Mouse (Mus musculus) kidney, postnatal 0 days (tissue): ENCODE measurements around the gene Cul4b. TPM values are rescaled to one million over a fixed set of nuclear protein-coding genes. Genes with fewer than 3 reads are reported as not detected.
"Not testable (repeated sequence)": the region's sequence is repeated elsewhere in the genome, so short reads cannot be mapped to it uniquely, and the experiment has no call there.

Experiments used
- ATAC-seq: fragments of 200-750 bp; cut with Nextera tagmentation; replicated peaks from 2 replicates; pipeline ENCODE4 v1.8.0; 2017; ENCODE audit warnings: low read depth, moderate number of reproducible peaks, moderate TSS enrichment, moderate library complexity; ENCODE audit not compliant: low FRiP score
- DNase-seq: peaks from one replicate; pipeline ENCODE4 v3.0.0-alpha.2; 2016; ENCODE audit warnings: low spot score
- H3K27ac ChIP-seq: fragments of 300-500 bp; sonication (generic); 2 replicates; pipeline ENCODE4 v1.5.1; 2014; ENCODE audit warnings: mild to moderate bottlenecking
- H3K27me3 ChIP-seq: fragments of 300-500 bp; sonication (generic); 2 replicates; pipeline ENCODE4 v1.6.1; 2014; ENCODE audit warnings: low read length, mixed read lengths; ENCODE audit not compliant: insufficient read depth
- H3K36me3 ChIP-seq: fragments of 300-500 bp; sonication (generic); 2 replicates; pipeline ENCODE4 v1.6.1; 2014; ENCODE audit warnings: low read length, mixed read lengths; ENCODE audit not compliant: insufficient read depth
- H3K4me1 ChIP-seq: fragments of 300-500 bp; sonication (generic); replicated peaks from 2 replicates; pipeline ENCODE4 v1.6.1; 2014; ENCODE audit warnings: antibody characterized with exemption, low read length, mixed read lengths; ENCODE audit not compliant: insufficient read depth
- H3K4me2 ChIP-seq: fragments of 300-500 bp; sonication (generic); 2 replicates; pipeline ENCODE4 v1.6.1; 2014; ENCODE audit warnings: mild to moderate bottlenecking, low read length, moderate library complexity, mixed read lengths
- H3K4me3 ChIP-seq: fragments of 300-500 bp; sonication (generic); replicated peaks from 2 replicates; pipeline ENCODE4 v1.5.1; 2014; ENCODE audit warnings: low read depth, low read length
- H3K9ac ChIP-seq: fragments of 300-500 bp; sonication (generic); 2 replicates; pipeline ENCODE4 v1.6.1; 2014; ENCODE audit warnings: low read depth, low read length
- H3K9me3 ChIP-seq: fragments of 300-500 bp; sonication (generic); replicated peaks from 2 replicates; pipeline ENCODE4 v1.6.1; 2016; ENCODE audit warnings: low read length, inconsistent platforms, mixed read lengths
- CTCF ChIP-seq: IDR thresholded peaks from 2 replicates; pipeline ENCODE4 v1.5.1; 2016; ENCODE audit warnings: antibody characterized with exemption, low read depth, mild to moderate bottlenecking, moderate library complexity
- WGBS: fragments of 180-500 bp; shearing (Covaris S2); extraction: QIAGEN DNeasy Blood & Tissue Kit; methylation state at CpG from one replicate; pipeline ENCODE4 v1.1.7; 2014; 5-methylcytosine and 5-hydroxymethylcytosine counted together
- polyA plus RNA-seq: library from polyadenylated mRNA; unstranded; fragments of >200 nt; fragmentation: Nextera tagmentation; extraction: Ambion mirVana; gene quantifications from 2 replicates; pipeline ENCODE4 v1.2.1, GENCODE M21; 2015

The Cul4b gene
- polyA plus RNA-seq, 1 experiment from 2014 or later: 25.5 TPM

DNA sequence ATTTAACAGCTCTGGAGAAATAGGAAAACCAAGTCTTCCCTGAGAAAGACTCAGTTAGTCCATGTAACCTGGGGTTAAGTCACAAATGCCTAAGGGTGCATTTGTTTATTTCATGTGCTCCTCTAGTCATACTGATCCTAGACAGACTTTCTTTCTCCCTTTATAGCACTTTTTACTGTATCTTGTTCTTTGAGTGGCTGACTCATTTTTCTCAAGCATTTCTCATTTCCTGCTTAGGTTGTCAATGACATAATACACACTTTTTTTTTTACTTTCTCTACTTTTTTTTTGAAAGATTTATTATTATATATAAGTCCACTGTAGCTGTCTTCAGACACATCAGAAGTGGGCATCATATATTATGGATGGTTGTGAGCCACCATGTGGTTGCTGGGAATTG, 22.7 kb downstream of the Cul4b start:
- no peaks in the 10 kb centered on the region; the same call in 1 of the 2 replicates for H3K36me3 ChIP-seq
- H3K9me3 ChIP-seq: no peaks in the 10 kb centered on the region
- no peak overlapping the region for H3K9ac ChIP-seq
- TF ChIP-seq CTCF: no peak
- ATAC-seq (no peak), DNase-seq (no peak)
- H3K4me1 ChIP-seq: no peaks in the 10 kb centered on the region
- H3K4me3 ChIP-seq: no peak overlapping the region
- H3K27ac ChIP-seq: no peak overlapping the region
- H3K4me2 ChIP-seq: no peak overlapping the region
- H3K27me3 ChIP-seq: no peaks in the 10 kb centered on the region

DNA sequence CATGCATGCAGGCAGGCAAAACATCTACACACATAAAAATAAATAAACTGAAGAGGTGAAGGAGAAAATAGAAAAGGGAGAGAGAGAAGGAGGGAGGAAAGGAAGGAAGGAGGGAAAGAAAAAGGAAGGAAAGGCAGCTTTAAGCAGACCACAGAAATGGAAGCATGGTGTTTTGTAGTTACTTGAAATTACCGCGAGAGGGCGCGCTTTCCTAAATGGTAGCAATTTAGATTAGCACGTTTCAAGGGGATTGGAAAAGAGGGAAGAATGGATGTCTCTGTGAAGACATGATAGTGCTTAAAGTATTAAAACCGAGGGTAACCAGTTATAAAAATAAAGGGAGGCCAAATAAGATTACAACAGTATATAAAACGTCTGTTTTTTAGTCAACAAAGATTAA, 61.4 kb downstream of the Cul4b start:
- H3K9me3 ChIP-seq: no peaks in the 10 kb centered on the region
- no peak overlapping the region for H3K4me3 ChIP-seq
- 3% methylated on average over 7 of the region's 7 CpGs for WGBS
- ATAC-seq: no peak
- DNase-seq: peak; percentile 75
- no peak overlapping the region for H3K9ac ChIP-seq
- no peaks in the 10 kb centered on the region for H3K36me3 ChIP-seq
- no peak overlapping the region for H3K27ac ChIP-seq
- H3K4me1 ChIP-seq: no peaks in the 10 kb centered on the region
- no peaks in the 10 kb centered on the region for H3K27me3 ChIP-seq
- no peak overlapping the region for H3K4me2 ChIP-seq
- TF ChIP-seq CTCF: peak; percentile 73

DNA sequence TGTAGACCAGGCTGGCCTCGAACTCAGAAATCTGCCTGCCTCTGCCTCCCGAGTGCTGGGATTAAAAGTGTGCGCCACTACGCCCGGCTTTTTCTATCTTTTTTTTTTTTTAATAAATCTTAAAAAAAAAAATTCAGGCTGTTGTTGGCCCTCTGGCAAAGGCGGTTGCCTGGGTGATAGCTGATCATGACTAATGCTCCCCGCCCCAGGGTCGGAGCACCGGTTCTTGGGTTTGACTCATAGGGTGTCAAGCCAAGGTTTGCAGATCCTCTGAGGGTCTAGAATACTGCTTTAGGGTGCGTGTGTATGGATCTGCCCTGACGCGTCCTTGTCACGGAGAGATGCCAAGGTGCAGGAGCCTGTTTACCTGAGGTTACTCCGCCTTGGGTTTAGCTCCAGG, 71.2 kb downstream of the Cul4b start:
- ATAC-seq: no peak
- WGBS: 93% methylated on average over 14 of the region's 14 CpGs
- no peak overlapping the region for H3K4me2 ChIP-seq

DNA sequence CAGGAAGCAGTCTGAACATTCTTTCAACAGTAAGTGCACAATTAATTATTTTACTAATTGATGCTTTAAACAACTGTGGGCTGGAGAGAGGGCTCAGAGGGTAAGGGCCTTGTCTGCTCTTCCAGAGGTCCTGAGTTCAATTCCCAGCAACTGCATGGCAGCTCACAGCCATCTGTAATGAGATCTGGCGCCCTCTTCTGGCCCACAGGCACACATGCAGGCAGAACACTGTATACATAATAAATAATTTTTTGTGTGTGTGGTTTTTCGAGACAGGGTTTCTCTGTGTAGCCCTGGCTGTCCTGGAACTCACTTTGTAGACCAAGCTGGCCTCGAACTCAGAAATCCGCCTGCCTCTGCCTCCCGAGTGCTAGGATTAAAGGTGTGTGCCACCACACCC, 73.8 kb downstream of the Cul4b start:
- H3K27me3 ChIP-seq, H3K9ac ChIP-seq, H3K4me1 ChIP-seq, H3K27ac ChIP-seq, H3K9me3 ChIP-seq, ATAC-seq, DNase-seq, H3K4me3 ChIP-seq, H3K4me2 ChIP-seq, H3K36me3 ChIP-seq: not testable (repeated sequence)
- peak; percentile 32 for TF ChIP-seq CTCF
- WGBS: 77% methylated on average over 5 of the region's 5 CpGs

More for the DNA sequence above, 71.2 kb downstream of the Cul4b start:
- Histone ChIP-seq H3K27me3 (no peaks in the 10 kb centered on the region), H3K36me3 (no peaks in the 10 kb centered on the region), H3K27ac (no peak overlapping the region), H3K9me3 (no peaks in the 10 kb centered on the region), H3K4me3 (no peak overlapping the region), H3K4me1 (no peaks in the 10 kb centered on the region), H3K9ac (no peak overlapping the region)
- no peak for TF ChIP-seq CTCF
- DNase-seq: no peak

DNA sequence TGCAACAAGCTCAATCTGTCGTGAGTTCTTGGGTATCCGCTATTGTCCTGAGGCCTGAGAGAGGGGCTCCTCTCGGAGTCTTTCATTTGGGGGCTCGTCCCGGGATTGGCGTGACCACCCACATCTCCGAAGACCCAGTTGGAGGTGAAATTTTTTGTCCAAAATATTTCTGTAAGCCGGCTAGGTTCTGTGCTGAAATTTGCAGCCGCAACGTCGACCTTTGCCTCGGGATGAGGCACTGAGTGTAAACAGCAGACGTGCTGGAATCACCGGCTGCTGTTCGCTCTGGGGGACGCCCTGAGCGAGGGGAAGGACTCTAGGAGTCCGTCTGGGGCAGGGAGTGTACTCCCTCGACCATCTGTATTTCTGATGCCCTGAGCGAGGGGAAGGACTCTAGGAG, 90.5 kb downstream of the Cul4b start:
- not testable (repeated sequence) for H3K9me3 ChIP-seq, H3K27ac ChIP-seq, DNase-seq, ATAC-seq, H3K9ac ChIP-seq, H3K4me1 ChIP-seq, H3K27me3 ChIP-seq, H3K4me3 ChIP-seq, H3K4me2 ChIP-seq, H3K36me3 ChIP-seq
- 44% methylated on average over 20 of the region's 20 CpGs for WGBS

Other genes with a start within 250 kb of the Cul4b start
- 308 and 316 TPM in 2 replicates for gene Lamp2, start 119.7 kb downstream of the Cul4b start, polyA plus RNA-seq
- gene Mcts1, start 24.4 kb upstream of the Cul4b start, polyA plus RNA-seq: 92.6 and 97.2 TPM in 2 replicates
- gene C1galt1c1, start 58.9 kb upstream of the Cul4b start, polyA plus RNA-seq: 53.7 and 57.0 TPM in 2 replicates
- not detected in 2 replicates for gene 6030498E09Rik, start 196.5 kb upstream of the Cul4b start, polyA plus RNA-seq